Mouse (Mus musculus) liver, adult 2 months (tissue): ENCODE data around the gene Pfkfb2. TPM values are rescaled to one million over a fixed set of nuclear protein-coding genes. Genes with fewer than 3 reads are reported as not detected.

Experiments
- DNase-seq: peaks from one replicate; pipeline ENCODE4 v3.0.0-alpha.2; 2011; ENCODE audit warnings: low read depth, low spot score; ENCODE audit errors: extremely low read depth
- H3K27ac ChIP-seq: fragments of 200-500 bp; replicated peaks from 2 replicates; pipeline ENCODE4 v1.5.1; 2012; ENCODE audit warnings: low read depth, mild to moderate bottlenecking, control low read depth, inconsistent platforms, low read length; ENCODE audit not compliant: insufficient read depth
- H3K27me3 ChIP-seq: fragments of 200-500 bp; 2 replicates; pipeline ENCODE4 v1.6.1; 2012; ENCODE audit warnings: mild to moderate bottlenecking, moderate library complexity, low read length, inconsistent platforms; ENCODE audit not compliant: control insufficient read depth, insufficient read depth
- H3K36me3 ChIP-seq: fragments of 200-500 bp; 2 replicates; pipeline ENCODE4 v1.6.1; 2012; ENCODE audit warnings: low read length, inconsistent platforms; ENCODE audit not compliant: control insufficient read depth, insufficient read depth
- H3K4me1 ChIP-seq: fragments of 200-500 bp; 2 replicates; pipeline ENCODE4 v1.6.1; 2011; ENCODE audit warnings: low read length; ENCODE audit not compliant: control insufficient read depth, insufficient read depth
- H3K4me3 ChIP-seq: fragments of 200-500 bp; 2 replicates; pipeline ENCODE4 v1.5.1; 2011; ENCODE audit warnings: low read depth, mild to moderate bottlenecking, control low read depth, low read length, moderate library complexity; ENCODE audit not compliant: insufficient read depth
- H3K79me2 ChIP-seq: fragments of 200-500 bp; 2 replicates; pipeline ENCODE4 v1.6.1; 2012; ENCODE audit warnings: inconsistent platforms, mild to moderate bottlenecking, low read length, moderate library complexity; ENCODE audit not compliant: control insufficient read depth, insufficient read depth
- H3K9ac ChIP-seq: fragments of 200-500 bp; 2 replicates; pipeline ENCODE4 v1.6.1; 2012; ENCODE audit warnings: low read depth, mild to moderate bottlenecking, control low read depth, inconsistent platforms, low read length
- CTCF ChIP-seq: fragments of 200-500 bp; IDR thresholded peaks from 2 replicates; pipeline ENCODE4 v1.5.1; 2011; ENCODE audit warnings: low read depth, low read length, control low read depth
- POLR2A ChIP-seq: fragments of 200-500 bp; IDR thresholded peaks from 2 replicates; pipeline ENCODE4 v1.6.1; 2011; ENCODE audit warnings: low read length, control low read depth; ENCODE audit not compliant: insufficient read depth; ENCODE audit errors: extremely low read depth
- WGBS: fragments of 180-500 bp; shearing (Covaris S2); methylation state at CpG from one replicate; pipeline ENCODE4 v1.1.7; 2018; 5-methylcytosine and 5-hydroxymethylcytosine counted together
- polyA plus RNA-seq: library from polyadenylated mRNA; depleted of rRNA; stranded (reverse); fragments of >200 nt; gene quantifications from 2 replicates; pipeline ENCODE4 v1.2.3, GENCODE M21; 2012
- total RNA-seq: library from RNA; depleted of rRNA; stranded (reverse); fragments of >200 nt; gene quantifications from 2 replicates; pipeline ENCODE4 v1.2.3, GENCODE M21; 2014

The Pfkfb2 gene
- total and polyA plus RNA-seq, 2 experiments: 8.5 to 19.5 TPM

- WGBS: under 1% methylated on average over 42 of the region's 42 CpGs
- Histone ChIP-seq H3K9ac (peak overlapping the region; percentile 83), H3K27ac (peak overlapping the region; percentile 89), H3K36me3 (peaks cover 4% of the 10 kb centered on the region; the same call in 1 of the 2 replicates), H3K79me2 (peaks cover 18% of the 10 kb centered on the region; the same call in 1 of the 2 replicates), H3K27me3 (no peaks in the 10 kb centered on the region), H3K4me3 (peak overlapping the region; percentile 80), H3K4me1 (peaks cover 8% of the 10 kb centered on the region)
- TF ChIP-seq CTCF (no peak), POLR2A (0 out of 2 replicates have a peak, but pooled peaks have one; percentile 25)
- peak; percentile 66 for DNase-seq
These were observed 12.4 kb downstream of the Pfkfb2 start for GRCm38 (mm10) chr1:130716513-130717290.

- Histone ChIP-seq H3K4me1 (peaks cover 8% of the 10 kb centered on the region), H3K36me3 (peaks cover 8% of the 10 kb centered on the region; the same call in 1 of the 2 replicates), H3K79me2 (peaks cover 18% of the 10 kb centered on the region; the same call in 1 of the 2 replicates), H3K9ac (peak overlapping the region; percentile 83), H3K4me3 (peak overlapping the region; percentile 80), H3K27ac (peak overlapping the region; percentile 89), H3K27me3 (no peaks in the 10 kb centered on the region)
- WGBS: 2% methylated on average over 3 of the region's 3 CpGs
- DNase-seq: no peak
- TF ChIP-seq POLR2A (no peak), CTCF (no peak)
These were observed 12.9 kb downstream of the Pfkfb2 start for GRCm38 (mm10) chr1:130716218-130716512.

- under 1% methylated on average over 38 of the region's 38 CpGs for WGBS
- Histone ChIP-seq H3K79me2 (peaks cover 15% of the 10 kb centered on the region; the same call in 1 of the 2 replicates), H3K4me3 (peak within 1 kb of the TSS; percentile 80), H3K36me3 (peaks cover 13% of the 10 kb centered on the region), H3K27me3 (no peaks in the 10 kb centered on the region), H3K4me1 (peaks cover 7% of the 10 kb centered on the region), H3K27ac (peak within 1 kb of the TSS; percentile 89), H3K9ac (peak within 1 kb of the TSS; percentile 83)
- peak; percentile 95 for DNase-seq
- TF ChIP-seq POLR2A (peak; percentile 77), CTCF (no peak)
These were observed 13.4 kb downstream of the Pfkfb2 start, which contains the start of gene Gm29427 for GRCm38 (mm10) chr1:130715561-130716217. TSS of gene Gm29427 (minus strand) at chr1:130715799.

- H3K79me2 ChIP-seq: peaks cover 20% of the 10 kb centered on the region; the same call in 1 of the 2 replicates
- H3K27me3 ChIP-seq: no peaks in the 10 kb centered on the region
- H3K9ac ChIP-seq: no peak overlapping the region
- WGBS: 84% methylated on average over 4 of the region's 4 CpGs
- H3K27ac ChIP-seq: no peak overlapping the region
- no peak for DNase-seq
- TF ChIP-seq CTCF (no peak), POLR2A (no peak)
- peaks cover 24% of the 10 kb centered on the region for H3K36me3 ChIP-seq
- peaks cover 5% of the 10 kb centered on the region for H3K4me1 ChIP-seq
- no peak overlapping the region for H3K4me3 ChIP-seq
These were observed 15.0 kb downstream of the Pfkfb2 start for GRCm38 (mm10) chr1:130714046-130714445.

GRCm38 (mm10) chr1:130710283-130711080, 18.6 kb downstream of the Pfkfb2 start:
- Histone ChIP-seq H3K9ac (no peak overlapping the region), H3K36me3 (peaks cover 56% of the 10 kb centered on the region), H3K27me3 (no peaks in the 10 kb centered on the region), H3K79me2 (peaks cover 13% of the 10 kb centered on the region; the same call in 1 of the 2 replicates), H3K4me1 (peaks cover 3% of the 10 kb centered on the region; the same call in 1 of the 2 replicates), H3K4me3 (no peak overlapping the region), H3K27ac (no peak overlapping the region)
- TF ChIP-seq CTCF (no peak), POLR2A (no peak)
- WGBS: 92% methylated on average over 22 of the region's 22 CpGs
- no peak for DNase-seq
